Mouse (Mus musculus): ENCODE data around the gene Fa2h. TPM values are rescaled to one million over a fixed set of nuclear protein-coding genes. Genes with fewer than 3 reads are reported as not detected.
"Not testable (repeated sequence)": the region's sequence is repeated elsewhere in the genome, so short reads cannot be mapped to it uniquely, and the experiment has no call there.

Gene Fa2h
- polyA plus RNA-seq, 1 experiment, result 0.69 TPM

- Histone ChIP-seq H3K27me3 (ENCODE audit: control insufficient read depth, insufficient read depth, low read length, poor library complexity, severe bottlenecking) (no peaks in the 10 kb centered on the region; the same call in 1 of the 2 replicates), H3K4me1 (ENCODE audit: control insufficient read depth, insufficient read depth, low read length) (no peaks in the 10 kb centered on the region), H3K4me3 (ENCODE audit: low read depth, low read length) (no peak overlapping the region), H3K36me3 (ENCODE audit: control insufficient read depth, insufficient read depth, low read length, poor library complexity, severe bottlenecking) (no peaks in the 10 kb centered on the region), H3K9ac (ENCODE audit: low read depth, poor library complexity, severe bottlenecking) (no peak overlapping the region), H3K27ac (ENCODE audit: insufficient read depth, low read length) (no peak overlapping the region), H3K9me3 (replicated peaks; ENCODE audit: control insufficient read depth, insufficient read depth, low read length, poor library complexity, severe bottlenecking) (no peaks in the 10 kb centered on the region)
- TF ChIP-seq POLR2A (IDR thresholded peaks at IDR 0.05; ENCODE audit: insufficient read depth, low read length) (no peak), CTCF (IDR thresholded peaks at IDR 0.05; ENCODE audit: low read depth, low read length) (no peak), EP300 (IDR thresholded peaks at IDR 0.05; ENCODE audit: insufficient read depth, low read depth, low read length) (no peak)
These were observed 78.9 kb downstream of the Fa2h start for GRCm38 (mm10) chr8:111314729-111315128.

- H3K4me3 ChIP-seq (ENCODE audit: low read depth, low read length); H3K9ac ChIP-seq (ENCODE audit: low read depth, poor library complexity, severe bottlenecking); H3K4me1 ChIP-seq (ENCODE audit: control insufficient read depth, insufficient read depth, low read length); H3K9me3 ChIP-seq (replicated peaks; ENCODE audit: control insufficient read depth, insufficient read depth, low read length, poor library complexity, severe bottlenecking); H3K27me3 ChIP-seq (ENCODE audit: control insufficient read depth, insufficient read depth, low read length, poor library complexity, severe bottlenecking); H3K27ac ChIP-seq (ENCODE audit: insufficient read depth, low read length); H3K36me3 ChIP-seq (ENCODE audit: control insufficient read depth, insufficient read depth, low read length, poor library complexity, severe bottlenecking): not testable (repeated sequence)
These were observed 79.7 kb downstream of the Fa2h start for GRCm38 (mm10) chr8:111313961-111314360.

- H3K27me3 ChIP-seq (ENCODE audit: control insufficient read depth, insufficient read depth, low read length, poor library complexity, severe bottlenecking), result no peaks in the 10 kb centered on the region
- no peak overlapping the region for H3K4me3 ChIP-seq (ENCODE audit: low read depth, low read length)
- no peak overlapping the region for H3K27ac ChIP-seq (ENCODE audit: insufficient read depth, low read length)
- no peak overlapping the region for H3K9ac ChIP-seq (ENCODE audit: low read depth, poor library complexity, severe bottlenecking)
- no peaks in the 10 kb centered on the region for H3K4me1 ChIP-seq (ENCODE audit: control insufficient read depth, insufficient read depth, low read length)
- TF ChIP-seq EP300 (IDR thresholded peaks at IDR 0.05; ENCODE audit: insufficient read depth, low read depth, low read length) (no peak), CTCF (IDR thresholded peaks at IDR 0.05; ENCODE audit: low read depth, low read length) (peak; percentile 30)
- no peaks in the 10 kb centered on the region for H3K9me3 ChIP-seq (replicated peaks; ENCODE audit: control insufficient read depth, insufficient read depth, low read length, poor library complexity, severe bottlenecking)
- H3K36me3 ChIP-seq (ENCODE audit: control insufficient read depth, insufficient read depth, low read length, poor library complexity, severe bottlenecking), result no peaks in the 10 kb centered on the region
These were observed 80.9 kb downstream of the Fa2h start for GRCm38 (mm10) chr8:111312758-111313162.

GRCm38 (mm10) chr8:111310006-111310405 is 83.6 kb downstream of the Fa2h start:
- H3K4me3 ChIP-seq (ENCODE audit: low read depth, low read length); H3K27ac ChIP-seq (ENCODE audit: insufficient read depth, low read length); H3K9me3 ChIP-seq (replicated peaks; ENCODE audit: control insufficient read depth, insufficient read depth, low read length, poor library complexity, severe bottlenecking); H3K27me3 ChIP-seq (ENCODE audit: control insufficient read depth, insufficient read depth, low read length, poor library complexity, severe bottlenecking); H3K4me1 ChIP-seq (ENCODE audit: control insufficient read depth, insufficient read depth, low read length); H3K9ac ChIP-seq (ENCODE audit: low read depth, poor library complexity, severe bottlenecking); H3K36me3 ChIP-seq (ENCODE audit: control insufficient read depth, insufficient read depth, low read length, poor library complexity, severe bottlenecking): not testable (repeated sequence)

- Histone ChIP-seq H3K4me1 (ENCODE audit: control insufficient read depth, insufficient read depth, low read length) (peaks cover 1% of the 10 kb centered on the region), H3K27me3 (ENCODE audit: control insufficient read depth, insufficient read depth, low read length, poor library complexity, severe bottlenecking) (no peaks in the 10 kb centered on the region), H3K4me3 (ENCODE audit: low read depth, low read length) (no peak overlapping the region), H3K9ac (ENCODE audit: low read depth, poor library complexity, severe bottlenecking) (no peak overlapping the region), H3K27ac (ENCODE audit: insufficient read depth, low read length) (0 out of 2 replicates have a peak overlapping the region, but pooled peaks have one; percentile 34), H3K36me3 (ENCODE audit: control insufficient read depth, insufficient read depth, low read length, poor library complexity, severe bottlenecking) (no peaks in the 10 kb centered on the region), H3K9me3 (replicated peaks; ENCODE audit: control insufficient read depth, insufficient read depth, low read length, poor library complexity, severe bottlenecking) (no peaks in the 10 kb centered on the region)
- TF ChIP-seq CTCF (IDR thresholded peaks at IDR 0.05; ENCODE audit: low read depth, low read length) (no peak), EP300 (IDR thresholded peaks at IDR 0.05; ENCODE audit: insufficient read depth, low read depth, low read length) (no peak), POLR2A (IDR thresholded peaks at IDR 0.05; ENCODE audit: insufficient read depth, low read length) (no peak)
These were observed 88.4 kb downstream of the Fa2h start for GRCm38 (mm10) chr8:111305031-111305730.

GRCm38 (mm10) chr8:111304359-111304758 is 89.3 kb downstream of the Fa2h start:
- peak overlapping the region; percentile 79 for H3K27ac ChIP-seq (ENCODE audit: insufficient read depth, low read length)
- peaks cover 1% of the 10 kb centered on the region for H3K4me1 ChIP-seq (ENCODE audit: control insufficient read depth, insufficient read depth, low read length)
- TF ChIP-seq CTCF (IDR thresholded peaks at IDR 0.05; ENCODE audit: low read depth, low read length) (no peak), POLR2A (IDR thresholded peaks at IDR 0.05; ENCODE audit: insufficient read depth, low read length) (no peak), EP300 (IDR thresholded peaks at IDR 0.05; ENCODE audit: insufficient read depth, low read depth, low read length) (no peak)
- H3K27me3 ChIP-seq (ENCODE audit: control insufficient read depth, insufficient read depth, low read length, poor library complexity, severe bottlenecking), result no peaks in the 10 kb centered on the region
- H3K9me3 ChIP-seq (replicated peaks; ENCODE audit: control insufficient read depth, insufficient read depth, low read length, poor library complexity, severe bottlenecking), result no peaks in the 10 kb centered on the region
- H3K9ac ChIP-seq (ENCODE audit: low read depth, poor library complexity, severe bottlenecking), result peak overlapping the region; percentile 48; the same call in 1 of the 2 replicates
- no peak overlapping the region for H3K4me3 ChIP-seq (ENCODE audit: low read depth, low read length)
- H3K36me3 ChIP-seq (ENCODE audit: control insufficient read depth, insufficient read depth, low read length, poor library complexity, severe bottlenecking), result no peaks in the 10 kb centered on the region

GRCm38 (mm10) chr8:111303076-111303803 is 90.4 kb downstream of the Fa2h start:
- H3K9me3 ChIP-seq (replicated peaks; ENCODE audit: control insufficient read depth, insufficient read depth, low read length, poor library complexity, severe bottlenecking); H3K4me3 ChIP-seq (ENCODE audit: low read depth, low read length); H3K4me1 ChIP-seq (ENCODE audit: control insufficient read depth, insufficient read depth, low read length); H3K27me3 ChIP-seq (ENCODE audit: control insufficient read depth, insufficient read depth, low read length, poor library complexity, severe bottlenecking); H3K36me3 ChIP-seq (ENCODE audit: control insufficient read depth, insufficient read depth, low read length, poor library complexity, severe bottlenecking): not testable (repeated sequence)
- H3K27ac ChIP-seq (ENCODE audit: insufficient read depth, low read length), result peak overlapping the region; percentile 79
- peak overlapping the region; percentile 48; the same call in 1 of the 2 replicates for H3K9ac ChIP-seq (ENCODE audit: low read depth, poor library complexity, severe bottlenecking)
